ENCODE assay signal across 8 mouse cellular contexts in genomic region chr3:107986041-107986562, GRCm38 (mm10). TPM values are rescaled to one million over a fixed set of nuclear protein-coding genes. Genes with fewer than 3 reads are reported as not detected.
DNase-seq lines count a peak whose midpoint lies in the region; ATAC-seq and TF ChIP-seq lines count a peak whose summit lies in the region.

Gene Gstm2 (minus strand): TSS chr3:107986453.

- H3K36me3 ChIP-seq in forebrain, embryonic 10.5 days (replicated peaks): no peaks in the 10 kb centered on the region
- H3K36me3 ChIP-seq in forebrain, embryonic 15.5 days: no peaks in the 10 kb centered on the region
- H3K36me3 ChIP-seq in heart, adult 2 months (ENCODE audit: control insufficient read depth, insufficient read depth, low read length): no peaks in the 10 kb centered on the region
- H3K36me3 ChIP-seq in kidney, postnatal 0 days (ENCODE audit: insufficient read depth, low read length): no peaks in the 10 kb centered on the region

- H3K27me3 ChIP-seq in forebrain, embryonic 10.5 days (ENCODE audit: poor library complexity, severe bottlenecking): no peaks in the 10 kb centered on the region
- H3K27me3 ChIP-seq in forebrain, embryonic 15.5 days: no peaks in the 10 kb centered on the region
- no peaks in the 10 kb centered on the region for H3K27me3 ChIP-seq in heart, adult 2 months (ENCODE audit: control insufficient read depth, insufficient read depth, low read length)
- no peaks in the 10 kb centered on the region for H3K27me3 ChIP-seq in kidney, postnatal 0 days (ENCODE audit: insufficient read depth, low read length)

- peak; percentile 66 for TF ChIP-seq POLR2A in heart, adult 2 months (IDR thresholded peaks at IDR 0.05; ENCODE audit: insufficient read depth, low read depth, low read length)

- no peak within 1 kb of the TSS for H3K4me2 ChIP-seq in forebrain, embryonic 15.5 days (replicated peaks)
- peak within 1 kb of the TSS; percentile 39 for H3K4me2 ChIP-seq in kidney, postnatal 0 days (ENCODE audit: low read length)

- no peak within 1 kb of the TSS for H3K9ac ChIP-seq in forebrain, embryonic 15.5 days (replicated peaks)
- 0 out of 2 replicates have a peak within 1 kb of the TSS, but pooled peaks have one; percentile 23 for H3K9ac ChIP-seq in heart, adult 2 months (ENCODE audit: low read depth, low read length)
- 0 out of 2 replicates have a peak within 1 kb of the TSS, but pooled peaks have one; percentile 18 for H3K9ac ChIP-seq in kidney, postnatal 0 days (ENCODE audit: low read depth, low read length)

- TF ChIP-seq EP300 in heart, adult 2 months (IDR thresholded peaks at IDR 0.05; ENCODE audit: insufficient read depth, low read depth, low read length): 0 out of 2 replicates have a peak, but pooled peaks have one; percentile 48

- H3K4me1 ChIP-seq in forebrain, embryonic 10.5 days: peaks cover 10% of the 10 kb centered on the region; the same call in 1 of the 2 replicates
- H3K4me1 ChIP-seq in forebrain, embryonic 15.5 days: no peaks in the 10 kb centered on the region
- peaks cover 14% of the 10 kb centered on the region for H3K4me1 ChIP-seq in heart, adult 2 months (ENCODE audit: control insufficient read depth, insufficient read depth, low read length)
- peaks cover 4% of the 10 kb centered on the region; the same call in 1 of the 2 replicates for H3K4me1 ChIP-seq in kidney, postnatal 0 days (replicated peaks; ENCODE audit: insufficient read depth, low read length)

- WGBS in forebrain, embryonic 10.5 days: 68% methylated on average over 8 of the region's 8 CpGs
- WGBS in forebrain, embryonic 15.5 days: 68% methylated on average over 8 of the region's 8 CpGs
- WGBS in heart, adult 2 months: 37% methylated on average over 8 of the region's 8 CpGs
- WGBS in kidney, postnatal 0 days: 32% methylated on average over 8 of the region's 8 CpGs

- intact Hi-C loops in heart, adult 2 months (cut with DNase I): no loop called here

- ATAC-seq in forebrain, embryonic 15.5 days (replicated peaks): no peak
- ATAC-seq in kidney, postnatal 0 days (replicated peaks; ENCODE audit: low FRiP score, low read depth): peak; percentile 91
- ATAC-seq in erythroid progenitor cell, adult 5-6 weeks (replicated peaks; ENCODE audit: low FRiP score, poor library complexity, severe bottlenecking): no peak

- H3K27ac ChIP-seq in forebrain, embryonic 10.5 days: no peak within 1 kb of the TSS
- H3K27ac ChIP-seq in forebrain, embryonic 15.5 days (replicated peaks): no peak within 1 kb of the TSS
- H3K27ac ChIP-seq in heart, adult 2 months: peak within 1 kb of the TSS; percentile 78
- peak within 1 kb of the TSS; percentile 33; the same call in 1 of the 2 replicates for H3K27ac ChIP-seq in kidney, postnatal 0 days

- H3K9me3 ChIP-seq in forebrain, embryonic 10.5 days: no peaks in the 10 kb centered on the region
- H3K9me3 ChIP-seq in forebrain, embryonic 15.5 days: no peaks in the 10 kb centered on the region
- H3K9me3 ChIP-seq in kidney, postnatal 0 days (replicated peaks; ENCODE audit: low read length): no peaks in the 10 kb centered on the region

- TF ChIP-seq CTCF in heart, adult 2 months (IDR thresholded peaks at IDR 0.05): no peak
- no peak for TF ChIP-seq CTCF in kidney, postnatal 0 days (IDR thresholded peaks at IDR 0.05; ENCODE audit: low read depth)

- no peak for DNase-seq in forebrain, embryonic 10.5 days (ENCODE audit: extremely low spot score, low spot score)
- DNase-seq in adrenal gland, postnatal 36 days: peak; percentile 64 to 71
- peak; percentile 68 to 80 for DNase-seq in heart, adult 2 months
- DNase-seq in kidney, postnatal 0 days (ENCODE audit: low spot score): peak; percentile 94
- DNase-seq in lung, postnatal 4 days: peak; percentile 62 to 72
- DNase-seq in natural killer cell, adult 2 months (ENCODE audit: low spot score in 2 of 2): no peak

- H3K79me2 ChIP-seq in heart, adult 2 months (replicated peaks; ENCODE audit: control insufficient read depth, insufficient read depth, low read length): no peaks in the 10 kb centered on the region

- H3K4me3 ChIP-seq in forebrain, embryonic 10.5 days: no peak within 1 kb of the TSS
- H3K4me3 ChIP-seq in forebrain, embryonic 15.5 days: no peak within 1 kb of the TSS
- H3K4me3 ChIP-seq in heart, adult 2 months: peak within 1 kb of the TSS; percentile 40
- peak within 1 kb of the TSS; percentile 18; the same call in 1 of the 2 replicates for H3K4me3 ChIP-seq in kidney, postnatal 0 days (replicated peaks; ENCODE audit: low read depth, low read length)

RNA-seq across cellular contexts. Expression of gene Gstm2, which starts in this region (rescaled TPM):
- polyA plus RNA-seq in forebrain, embryonic 10.5 days (2016; fragmentation: Nextera tagmentation; extraction: Ambion mirVana): 10.1 and 10.2 TPM in 2 replicates
- 4.3 and 4.5 TPM in 2 replicates for polyA plus RNA-seq in forebrain, embryonic 15.5 days (2015; fragmentation: Nextera tagmentation; extraction: Ambion mirVana)
- total RNA-seq in adrenal gland, postnatal 36 days (2021): 100 to 1,000 TPM; 143 to 261 TPM
- total RNA-seq in heart, adult 2 months (2021): 100 to 1,000 TPM; 214 to 222 TPM
- 169 and 280 TPM in 2 replicates for polyA plus RNA-seq in heart, adult 2 months (2012; rRNA removed)
- 148 and 155 TPM in 2 replicates for polyA plus RNA-seq in kidney, postnatal 0 days (2015; fragmentation: Nextera tagmentation; extraction: Ambion mirVana)
- not detected in 2 replicates for total RNA-seq in erythroid progenitor cell, adult 5-6 weeks (2015; ENCODE audit: low replicate concordance)
- not detected in 2 replicates for total RNA-seq in erythroid progenitor cell, adult 5-6 weeks (2017; ENCODE audit: low replicate concordance)

Comparison
In these comparisons a context has a peak if more than half of its experiments do, and no peak if none do; other contexts are left out.
1. RNA of gene Gstm2 (total RNA-seq): 143 to 261 TPM in adrenal gland, postnatal 36 days and 214 to 222 TPM in heart, adult 2 months; not detected in erythroid progenitor cell, adult 5-6 weeks; every median in the first group is over 100 times any median in the second.
2. RNA of gene Gstm2 (polyA plus RNA-seq): 169 to 280 TPM in heart, adult 2 months and 148 to 155 TPM in kidney, postnatal 0 days; 10.1 to 10.2 TPM in forebrain, embryonic 10.5 days and 4.3 to 4.5 TPM in forebrain, embryonic 15.5 days; every median in the first group is over 10 times any median in the second.
3. DNase-seq: peak in adrenal gland, postnatal 36 days (2 of 2), heart, adult 2 months (2 of 2), kidney, postnatal 0 days (single experiment) and lung, postnatal 4 days (2 of 2); none in forebrain, embryonic 10.5 days (single experiment) and natural killer cell, adult 2 months (0 of 2).
4. H3K27ac ChIP-seq: peak in heart, adult 2 months (single experiment) and kidney, postnatal 0 days (single experiment); none in forebrain, embryonic 10.5 days (single experiment) and forebrain, embryonic 15.5 days (single experiment).
5. H3K4me3 ChIP-seq: peak in heart, adult 2 months (single experiment) and kidney, postnatal 0 days (single experiment); none in forebrain, embryonic 10.5 days (single experiment) and forebrain, embryonic 15.5 days (single experiment).